In the genomic region with DNA sequence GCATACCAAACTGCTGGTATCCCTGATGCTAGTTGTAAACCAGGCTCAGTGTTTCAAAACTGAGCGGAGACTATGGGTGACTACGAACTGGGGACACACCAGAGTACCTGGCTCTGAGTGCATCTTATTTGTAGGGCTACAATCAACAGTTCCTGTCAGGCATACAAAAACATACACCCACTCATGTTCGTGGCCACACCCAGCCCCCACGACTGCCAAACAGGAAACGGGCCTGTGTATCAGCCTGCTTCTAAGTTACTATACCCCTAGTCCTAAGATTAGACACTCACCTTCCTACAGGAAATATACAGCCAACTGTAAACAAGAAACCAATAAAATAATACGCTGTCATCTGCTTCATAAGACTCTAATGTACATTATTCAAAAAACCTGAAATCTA, we compare ENCODE assay signal across 29 mouse cellular contexts. TPM values are rescaled to one million over a fixed set of nuclear protein-coding genes. Genes with fewer than 3 reads are reported as not detected.
DNase-seq lines count a peak whose midpoint lies in the region; ATAC-seq and TF ChIP-seq lines count a peak whose summit lies in the region.
"Had no signal": no experiment of that assay in that cellular context is flagged by ENCODE, and none has a peak within 500 bp of the region (broad histone marks: within the 10 kb centered on the region; RNA-seq: fewer than 3 reads in every experiment).

No protein-coding gene starts in this region.

- 0 out of 2 replicates have a peak, but pooled peaks cover 2% of the 10 kb centered on the region for H3K4me1 ChIP-seq in intestine, embryonic 16.5 days (ENCODE audit: control insufficient read depth, insufficient read depth, low read length)
- H3K4me1 ChIP-seq in lung, adult 2 months (ENCODE audit: control insufficient read depth, insufficient read depth, low read length) = peaks cover 3% of the 10 kb centered on the region; the same call in 1 of the 2 replicates
- H3K4me1 ChIP-seq in kidney, embryonic 15.5 days = peaks cover 22% of the 10 kb centered on the region

- 0 out of 2 replicates have a peak overlapping the region, but pooled peaks have one; percentile 45 for H3K27ac ChIP-seq in intestine, embryonic 16.5 days (ENCODE audit: low read length)
- H3K27ac ChIP-seq in kidney, embryonic 15.5 days = no peak overlapping the region
- H3K27ac ChIP-seq: forebrain, embryonic 13.5 days; gastrocnemius, adult 2 months; heart, embryonic 15.5 days; hindbrain, embryonic 14.5 days; limb, embryonic 12.5 days; midbrain, embryonic 10.5 days; stomach, postnatal 0 days had no signal

- ATAC-seq in intestine, embryonic 16.5 days = no peak
- ATAC-seq in kidney, embryonic 15.5 days (replicated peaks; ENCODE audit: low FRiP score) = no peak
- ATAC-seq: forebrain, embryonic 13.5 days; liver, postnatal 0 days; midbrain, embryonic 16.5 days had no signal

- H3K4me2 ChIP-seq in intestine, embryonic 16.5 days (ENCODE audit: low read depth, low read length) = no peak overlapping the region
- no peak overlapping the region for H3K4me2 ChIP-seq in kidney, embryonic 15.5 days
- H3K4me2 ChIP-seq: forebrain, embryonic 13.5 days; heart, embryonic 15.5 days; hindbrain, embryonic 14.5 days; limb, embryonic 12.5 days; liver, embryonic 11.5 days had no signal

- no peak overlapping the region for H3K4me3 ChIP-seq in intestine, embryonic 16.5 days (ENCODE audit: low read length)
- H3K4me3 ChIP-seq in lung, adult 2 months (replicated peaks; ENCODE audit: extremely low read depth, low read depth, low read length) = no peak overlapping the region
- no peak overlapping the region for H3K4me3 ChIP-seq in kidney, embryonic 15.5 days (replicated peaks)
- H3K4me3 ChIP-seq: forebrain, embryonic 13.5 days; gastrocnemius, adult 2 months; heart, embryonic 15.5 days; limb, embryonic 12.5 days; midbrain, embryonic 10.5 days had no signal

- no peak for TF ChIP-seq POLR2A in lung, adult 2 months (IDR thresholded peaks at IDR 0.05; ENCODE audit: borderline replicate concordance, extremely low read depth, low read depth, low read length)

- H3K36me3 ChIP-seq in intestine, embryonic 16.5 days (ENCODE audit: control insufficient read depth, insufficient read depth, low read length) = no peaks in the 10 kb centered on the region
- H3K36me3 ChIP-seq in kidney, embryonic 15.5 days = no peaks in the 10 kb centered on the region
- H3K36me3 ChIP-seq: heart, embryonic 15.5 days; limb, embryonic 12.5 days; midbrain, embryonic 10.5 days had no signal

- peak; percentile 15 for DNase-seq in thymus, postnatal 14 days
- no peak for DNase-seq in thymus, postnatal 25 days
- peak; percentile 28 to 44 for DNase-seq in CD8-positive naive resting alpha-beta T cell, adult 2 months (ENCODE audit: low read depth in 2 of 2, low spot score in 2 of 2)
- DNase-seq in adrenal gland, postnatal 10 days = no peak
- no peak for DNase-seq in lung, adult 2 months
- DNase-seq: adrenal gland, postnatal 36 days; cerebellum, adult 9-10 months; gastrocnemius, adult 2 months; heart, postnatal 36 days; kidney, adult 18-20 months; kidney, postnatal 14 days; liver, postnatal 0 days; lung, postnatal 10 days; right cerebral cortex, postnatal 14 days had no signal

- H3K27me3 ChIP-seq in intestine, embryonic 16.5 days (replicated peaks; ENCODE audit: control insufficient read depth, insufficient read depth, low read length) = no peaks in the 10 kb centered on the region
- H3K27me3 ChIP-seq in kidney, embryonic 15.5 days = peaks cover 27% of the 10 kb centered on the region

- H3K9me3 ChIP-seq in intestine, embryonic 16.5 days (ENCODE audit: control insufficient read depth, low read length) = no peaks in the 10 kb centered on the region
- H3K9me3 ChIP-seq in kidney, embryonic 15.5 days (replicated peaks) = no peaks in the 10 kb centered on the region
- H3K9me3 ChIP-seq: forebrain, embryonic 13.5 days; heart, embryonic 15.5 days; limb, embryonic 12.5 days; midbrain, embryonic 10.5 days had no signal

- no peak for TF ChIP-seq CTCF in lung, adult 2 months (IDR thresholded peaks at IDR 0.05; ENCODE audit: insufficient read depth, low read length)

- H3K9ac ChIP-seq in intestine, embryonic 16.5 days (ENCODE audit: low read depth, low read length) = no peak overlapping the region
- no peak overlapping the region for H3K9ac ChIP-seq in kidney, embryonic 15.5 days
- H3K9ac ChIP-seq: forebrain, embryonic 13.5 days; heart, embryonic 15.5 days; hindbrain, embryonic 14.5 days; limb, embryonic 12.5 days; liver, postnatal 0 days had no signal

- 63% methylated on average over 6 of the region's 6 CpGs for WGBS in intestine, embryonic 16.5 days
- WGBS in lung, adult 2 months = 53% methylated on average over 6 of the region's 6 CpGs
- WGBS in kidney, embryonic 15.5 days = 77% methylated on average over 6 of the region's 6 CpGs

RNA-seq across cellular contexts. Expression of a gene that starts 4.0 kb away (rescaled TPM):
- 23.0 and 24.8 TPM in 2 replicates for polyA plus RNA-seq in intestine, embryonic 16.5 days (2015; fragmentation: Nextera tagmentation; extraction: Ambion mirVana)
- total RNA-seq in adrenal gland, postnatal 10 days (2021) = under 1 TPM; 0.63 to 0.82 TPM
- polyA plus RNA-seq in lung, adult 2 months (2012; rRNA removed) = 10.7 and 12.4 TPM in 2 replicates
- 7.8 and 8.5 TPM in 2 replicates for polyA plus RNA-seq in kidney, embryonic 15.5 days (2015; fragmentation: Nextera tagmentation; extraction: Ambion mirVana)
- polyA plus RNA-seq: hindbrain, embryonic 14.5 days had no signal

RNA-seq across cellular contexts. Expression of a gene that starts 42.5 kb away (rescaled TPM):
- 0.40 and 1.2 TPM in 2 replicates for polyA plus RNA-seq in intestine, embryonic 16.5 days (2015; fragmentation: Nextera tagmentation; extraction: Ambion mirVana)
- not detected for total RNA-seq in adrenal gland, postnatal 10 days (2021)
- 0.49 TPM in 1 of 2 replicates, not detected in the other for polyA plus RNA-seq in lung, adult 2 months (2012; rRNA removed)
- not detected in 2 replicates for polyA plus RNA-seq in kidney, embryonic 15.5 days (2015; fragmentation: Nextera tagmentation; extraction: Ambion mirVana)
- total RNA-seq: adrenal gland, postnatal 36 days; gastrocnemius, adult 2 months; heart, adult 8-10 months; heart, postnatal 36 days; layer of hippocampus, adult 18-20 months; layer of hippocampus, postnatal 14 days; left cerebral cortex, adult 8-10 months had no signal
- polyA plus RNA-seq: forebrain, embryonic 13.5 days; frontal cortex, adult 2 months; heart, embryonic 15.5 days; hindbrain, embryonic 14.5 days; limb, embryonic 12.5 days; liver, embryonic 11.5 days; liver, postnatal 0 days; midbrain, embryonic 10.5 days; midbrain, embryonic 16.5 days had no signal

Comparison
In these comparisons a context has a peak if more than half of its experiments do, and no peak if none do; other contexts are left out.
1. DNase-seq: peak in thymus, postnatal 14 days (single experiment) and CD8-positive naive resting alpha-beta T cell, adult 2 months (2 of 2); none in thymus, postnatal 25 days (single experiment), adrenal gland, postnatal 10 days (single experiment) and lung, adult 2 months (single experiment).